Mouse (Mus musculus) brain, embryonic 14.5 days (tissue): ENCODE measurements around the gene Lpar3.

Source experiments
- CTCF ChIP-seq: fragments of 200-500 bp; IDR thresholded peaks from 2 replicates; pipeline ENCODE4 v1.5.1; 2012; ENCODE audit warnings: inconsistent platforms, mild to moderate bottlenecking, moderate library complexity, borderline replicate concordance; ENCODE audit not compliant: insufficient read depth, insufficient read length; ENCODE audit errors: extremely low read depth
- POLR2A ChIP-seq: fragments of 200-500 bp; IDR thresholded peaks from 2 replicates; pipeline ENCODE4 v1.6.1; 2012; ENCODE audit warnings: mild to moderate bottlenecking, inconsistent platforms, borderline replicate concordance; ENCODE audit not compliant: poor library complexity, insufficient read depth, insufficient read length, severe bottlenecking; ENCODE audit errors: extremely low read depth

DNA sequence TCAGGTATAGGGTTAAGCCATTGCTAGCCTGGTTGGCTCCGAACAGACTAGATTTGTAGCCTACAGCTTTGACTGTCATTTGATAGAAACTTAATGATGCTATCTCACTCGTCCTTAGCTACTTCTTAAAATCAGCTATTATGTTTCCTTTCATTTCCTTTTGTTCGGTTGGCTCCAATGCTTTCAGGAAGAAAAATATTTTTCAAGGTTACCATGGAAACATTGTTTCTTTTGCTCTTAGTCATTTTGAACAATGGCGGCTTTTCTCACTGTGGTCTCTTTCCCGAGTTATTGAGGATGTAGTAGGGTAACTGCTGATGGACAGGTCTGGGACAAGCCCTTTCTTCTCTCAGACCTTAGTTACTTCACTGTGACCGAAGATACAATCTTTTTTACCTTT, 24.5 kb upstream of the Lpar3 start:
- TF ChIP-seq CTCF: no peak
- no peak for TF ChIP-seq POLR2A
